Mouse (Mus musculus) retina, postnatal 1 day (tissue): ENCODE results near the gene Fto.

Source experiments
- DNase-seq: peaks from one replicate; pipeline ENCODE4 v3.0.0-alpha.2; 2012

The Fto gene

GRCm38 (mm10) chr8:91395340-91396055 lies 82.2 kb downstream of the Fto start:
- DNase-seq: no peak

GRCm38 (mm10) chr8:91398053-91398452 lies 84.7 kb downstream of the Fto start:
- no peak for DNase-seq

GRCm38 (mm10) chr8:91402980-91403975 lies 90.0 kb downstream of the Fto start:
- DNase-seq: no peak

GRCm38 (mm10) chr8:91404311-91404710 lies 91.0 kb downstream of the Fto start:
- DNase-seq: no peak

GRCm38 (mm10) chr8:91405099-91405498 lies 91.8 kb downstream of the Fto start:
- DNase-seq: no peak

GRCm38 (mm10) chr8:91406624-91407290 lies 93.4 kb downstream of the Fto start:
- DNase-seq: no peak

- no peak for DNase-seq
Measured at GRCm38 (mm10) chr8:91407880-91408279, 94.6 kb downstream of the Fto start.

- no peak for DNase-seq
Measured at GRCm38 (mm10) chr8:91410007-91410406, 96.7 kb downstream of the Fto start.

- no peak for DNase-seq
Measured at GRCm38 (mm10) chr8:91424491-91425074, 111.3 kb downstream of the Fto start.

GRCm38 (mm10) chr8:91425251-91425866 lies 112.0 kb downstream of the Fto start:
- DNase-seq: peak; percentile 21

- DNase-seq: no peak
Measured at GRCm38 (mm10) chr8:91426496-91426895, 113.2 kb downstream of the Fto start.

GRCm38 (mm10) chr8:91430333-91430940 lies 117.1 kb downstream of the Fto start:
- DNase-seq: no peak

- DNase-seq: no peak
Measured at GRCm38 (mm10) chr8:91436036-91436435, 122.7 kb downstream of the Fto start.

- DNase-seq: no peak
Measured at GRCm38 (mm10) chr8:91443911-91444310, 130.6 kb downstream of the Fto start.

GRCm38 (mm10) chr8:91444636-91445410 lies 131.5 kb downstream of the Fto start:
- no peak for DNase-seq

GRCm38 (mm10) chr8:91445516-91445915 lies 132.2 kb downstream of the Fto start:
- DNase-seq: no peak

- no peak for DNase-seq
Measured at GRCm38 (mm10) chr8:91446008-91446407, 132.7 kb downstream of the Fto start.

GRCm38 (mm10) chr8:91448667-91449329 lies 135.5 kb downstream of the Fto start:
- DNase-seq: no peak

- no peak for DNase-seq
Measured at GRCm38 (mm10) chr8:91454926-91455325, 141.6 kb downstream of the Fto start.

- no peak for DNase-seq
Measured at GRCm38 (mm10) chr8:91455591-91455990, 142.3 kb downstream of the Fto start.

GRCm38 (mm10) chr8:91458016-91458415 lies 144.7 kb downstream of the Fto start:
- DNase-seq: no peak
